Mouse (Mus musculus) cortical plate, adult 2 months (tissue): Measurements from ENCODE around the gene 4933402E13Rik. TPM values are rescaled to one million over a fixed set of nuclear protein-coding genes. Genes with fewer than 3 reads are reported as not detected.

Source experiments
- H3K27ac ChIP-seq: fragments of 200-500 bp; 2 replicates; pipeline ENCODE4 v1.5.1; 2012; ENCODE audit warnings: low read length, control low read depth, inconsistent platforms; ENCODE audit not compliant: insufficient read depth
- H3K4me1 ChIP-seq: fragments of 200-500 bp; 2 replicates; pipeline ENCODE4 v1.6.1; 2011; ENCODE audit warnings: low read length; ENCODE audit not compliant: control insufficient read depth, insufficient read depth
- H3K4me3 ChIP-seq: fragments of 200-500 bp; 2 replicates; pipeline ENCODE4 v1.5.1; 2011; ENCODE audit warnings: mild to moderate bottlenecking, low read length, control low read depth; ENCODE audit not compliant: insufficient read depth
- CTCF ChIP-seq: fragments of 200-500 bp; IDR thresholded peaks from 2 replicates; pipeline ENCODE4 v1.5.1; 2011; ENCODE audit warnings: mild to moderate bottlenecking, control low read depth, low read length; ENCODE audit not compliant: insufficient read depth; ENCODE audit errors: extremely low read depth
- POLR2A ChIP-seq: fragments of 200-500 bp; IDR thresholded peaks from 2 replicates; pipeline ENCODE4 v1.6.1; 2011; ENCODE audit warnings: mild to moderate bottlenecking, low read length, control low read depth; ENCODE audit not compliant: insufficient read depth; ENCODE audit errors: extremely low read depth
- polyA plus RNA-seq: library from polyadenylated mRNA; depleted of rRNA; stranded (reverse); fragments of >200 nt; gene quantifications from 2 replicates; pipeline ENCODE4 v1.2.3, GENCODE M21; 2012; rRNA removed

The 4933402E13Rik gene
- polyA plus RNA-seq: not detected in 2 replicates

DNA sequence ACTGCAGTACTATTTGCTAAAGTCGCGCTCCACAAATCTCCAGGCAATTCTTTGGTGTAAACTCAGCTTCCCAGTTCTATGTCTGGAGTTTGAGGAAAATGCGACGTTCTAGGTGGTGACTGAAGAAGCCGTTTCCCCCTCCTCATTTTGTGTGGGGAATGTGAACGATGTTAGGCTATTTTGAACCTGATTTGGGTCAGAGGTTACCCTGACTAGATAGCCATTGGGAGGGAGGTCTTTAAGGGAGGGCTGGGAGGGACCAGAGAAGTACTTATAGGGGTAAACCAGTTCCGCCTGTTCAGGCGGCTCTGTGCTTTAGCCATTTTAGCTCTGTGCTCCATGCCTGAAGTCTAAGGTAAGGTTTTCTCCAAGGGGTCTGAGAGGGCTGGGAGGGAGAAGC is at the start of gene 4933402E13Rik:
4933402E13Rik (plus strand) TSS at position 301 of the 400 bp plus-strand sequence.
- Histone ChIP-seq H3K4me3 (no peak within 1 kb of the TSS), H3K4me1 (no peaks in the 10 kb centered on the region), H3K27ac (no peak within 1 kb of the TSS)
- no peak for TF ChIP-seq CTCF
- no peak for TF ChIP-seq POLR2A

Other genes starting within 250 kb of the 4933402E13Rik start
- not detected in 2 replicates for gene 4931400O07Rik, start 184.5 kb downstream of the 4933402E13Rik start, polyA plus RNA-seq